Mouse (Mus musculus) hindbrain, embryonic 12.5 days (tissue): ENCODE results near the gene Dbi. TPM values are rescaled to one million over a fixed set of nuclear protein-coding genes. Genes with fewer than 3 reads are reported as not detected.
A peak's percentile ranks its signal among the peaks of the same experiment; 100 is the strongest.

ENCODE experiments used
- ATAC-seq: fragments of 200-750 bp; cut with Nextera tagmentation; 2 replicates; pipeline ENCODE4 v1.8.0; 2017; ENCODE audit warnings: moderate TSS enrichment; ENCODE audit not compliant: low FRiP score
- H3K27ac ChIP-seq: fragments of 300-500 bp; sonication (generic); 2 replicates; pipeline ENCODE4 v1.5.1; 2016; ENCODE audit warnings: mild to moderate bottlenecking
- H3K27me3 ChIP-seq: fragments of 300-500 bp; sonication (generic); 2 replicates; pipeline ENCODE4 v1.6.1; 2016; ENCODE audit warnings: mild to moderate bottlenecking
- H3K36me3 ChIP-seq: fragments of 300-500 bp; sonication (generic); 2 replicates; pipeline ENCODE4 v1.6.1; 2016; ENCODE audit warnings: mild to moderate bottlenecking
- H3K4me1 ChIP-seq: fragments of 300-500 bp; sonication (generic); 2 replicates; pipeline ENCODE4 v1.6.1; 2016
- H3K4me2 ChIP-seq: fragments of 300-500 bp; sonication (generic); replicated peaks from 2 replicates; pipeline ENCODE4 v1.6.1; 2016; ENCODE audit warnings: mild to moderate bottlenecking
- H3K4me3 ChIP-seq: fragments of 300-500 bp; sonication (generic); 2 replicates; pipeline ENCODE4 v1.5.1; 2016; ENCODE audit warnings: mild to moderate bottlenecking
- H3K9ac ChIP-seq: fragments of 300-500 bp; sonication (generic); 2 replicates; pipeline ENCODE4 v1.6.1; 2016; ENCODE audit warnings: mild to moderate bottlenecking, moderate library complexity
- H3K9me3 ChIP-seq: fragments of 300-500 bp; sonication (generic); replicated peaks from 2 replicates; pipeline ENCODE4 v1.6.1; 2016; ENCODE audit warnings: mild to moderate bottlenecking
- WGBS: fragments of 180-500 bp; shearing (Covaris S2); methylation state at CpG from one replicate; pipeline ENCODE4 v1.1.7; 2016; 5-methylcytosine and 5-hydroxymethylcytosine counted together
- polyA plus RNA-seq: library from polyadenylated mRNA; unstranded; fragments of >200 nt; fragmentation: Nextera tagmentation; extraction: Ambion mirVana; gene quantifications from 2 replicates; pipeline ENCODE4 v1.2.1, GENCODE M21; 2016

Dbi gene
- polyA plus RNA-seq, 1 experiment from 2014 or later = 680 TPM

DNA sequence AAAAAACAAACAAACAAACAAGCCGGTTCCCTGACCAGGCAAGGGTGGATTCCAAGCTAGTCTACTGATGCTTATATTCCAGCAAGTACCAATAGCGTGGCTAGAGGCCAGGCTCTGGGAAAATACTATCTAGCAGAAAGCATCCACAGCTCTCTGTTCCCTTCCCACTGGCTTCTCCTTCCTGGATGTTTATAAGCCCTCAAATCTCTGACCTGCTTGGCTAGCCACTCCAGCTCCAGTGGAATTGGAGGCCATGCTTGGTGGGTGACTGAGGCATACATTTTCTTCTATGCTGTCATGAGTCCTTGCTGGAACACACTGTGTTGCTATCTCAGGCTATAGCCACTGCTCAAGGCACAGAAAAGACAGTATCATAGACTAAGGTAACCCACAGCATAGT is 2.0 kb downstream of the Dbi start:
- Histone ChIP-seq H3K4me1 (peaks cover 27% of the 10 kb centered on the region), H3K9me3 (no peaks in the 10 kb centered on the region), H3K27me3 (no peaks in the 10 kb centered on the region), H3K4me2 (peak overlapping the region; percentile 82; the same call in 1 of the 2 replicates), H3K27ac (no peak overlapping the region), H3K36me3 (peaks cover 30% of the 10 kb centered on the region), H3K4me3 (no peak overlapping the region), H3K9ac (no peak overlapping the region)
- ATAC-seq = no peak
- WGBS = 89% methylated on average over 2 of the region's 2 CpGs

DNA sequence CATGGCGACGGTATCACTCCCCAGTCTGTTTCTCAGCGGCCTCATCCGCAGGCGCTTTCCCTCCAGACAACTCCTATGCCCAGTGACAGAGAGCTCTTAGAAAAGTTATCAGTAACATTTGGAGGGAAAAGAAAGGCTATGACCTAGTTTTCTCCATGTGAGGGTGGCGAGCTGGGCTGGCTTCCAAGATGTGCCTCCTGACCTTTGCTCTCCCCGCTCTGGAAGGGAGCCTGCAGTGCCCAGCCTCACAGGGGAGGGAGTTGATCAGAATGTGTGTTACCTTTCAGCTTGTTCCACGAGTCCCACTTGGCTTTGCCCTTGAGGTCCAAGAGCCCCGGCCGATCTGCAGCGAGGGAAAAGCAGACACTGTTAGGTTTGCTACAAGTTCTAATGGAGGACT is 4.8 kb downstream of the Dbi start:
- 83% methylated on average over 11 of the region's 11 CpGs for WGBS
- Histone ChIP-seq H3K4me2 (no peak overlapping the region), H3K4me3 (no peak overlapping the region), H3K4me1 (peaks cover 23% of the 10 kb centered on the region), H3K27me3 (no peaks in the 10 kb centered on the region), H3K27ac (peak overlapping the region; percentile 25; the same call in 1 of the 2 replicates), H3K9me3 (no peaks in the 10 kb centered on the region), H3K36me3 (peaks cover 46% of the 10 kb centered on the region), H3K9ac (no peak overlapping the region)
- no peak for ATAC-seq

DNA sequence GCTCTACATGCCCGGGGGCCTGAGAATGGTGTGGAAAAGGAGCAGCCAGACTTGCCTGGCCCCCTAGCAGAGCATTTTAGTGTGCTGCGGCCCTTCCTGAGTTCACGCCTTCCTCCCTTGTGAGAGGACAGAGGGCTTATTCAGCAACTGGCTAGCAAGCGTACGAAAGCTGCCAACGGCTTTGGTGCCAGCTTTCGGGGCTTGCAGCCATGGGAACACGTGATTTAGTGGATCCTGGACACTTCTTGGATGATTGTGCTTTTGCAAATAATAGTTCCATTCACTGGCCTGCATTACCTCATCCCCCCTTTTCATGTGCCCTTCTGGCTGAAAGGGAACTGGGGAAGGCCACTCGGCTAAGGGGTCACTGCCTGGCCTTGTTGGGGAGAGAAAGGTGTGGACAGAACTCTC is 5.2 kb downstream of the Dbi start:
- H3K9me3 ChIP-seq = no peaks in the 10 kb centered on the region
- peaks cover 46% of the 10 kb centered on the region for H3K36me3 ChIP-seq
- H3K4me2 ChIP-seq = no peak overlapping the region
- peak; percentile 41 for ATAC-seq
- H3K4me1 ChIP-seq = peaks cover 23% of the 10 kb centered on the region
- H3K9ac ChIP-seq = no peak overlapping the region
- H3K27me3 ChIP-seq = no peaks in the 10 kb centered on the region
- H3K4me3 ChIP-seq = no peak overlapping the region
- H3K27ac ChIP-seq = peak overlapping the region; percentile 30; the same call in 1 of the 2 replicates
- WGBS = 78% methylated on average over 9 of the region's 9 CpGs

- no peak for ATAC-seq
- WGBS = 92% methylated on average over 12 of the region's 12 CpGs
- Histone ChIP-seq H3K9me3 (no peaks in the 10 kb centered on the region), H3K27ac (no peak overlapping the region), H3K27me3 (no peaks in the 10 kb centered on the region), H3K9ac (no peak overlapping the region), H3K4me1 (no peaks in the 10 kb centered on the region), H3K4me2 (no peak overlapping the region), H3K36me3 (peaks cover 41% of the 10 kb centered on the region), H3K4me3 (no peak overlapping the region)
Measured at GRCm38 (mm10) chr1:120112251-120113187, 8.4 kb downstream of the Dbi start.

- no peaks in the 10 kb centered on the region for H3K9me3 ChIP-seq
- no peak overlapping the region for H3K9ac ChIP-seq
- no peaks in the 10 kb centered on the region for H3K4me1 ChIP-seq
- ATAC-seq = no peak
- no peak overlapping the region for H3K27ac ChIP-seq
- WGBS = 91% methylated on average over 8 of the region's 8 CpGs
- no peaks in the 10 kb centered on the region for H3K27me3 ChIP-seq
- no peak overlapping the region for H3K4me3 ChIP-seq
- peaks cover 41% of the 10 kb centered on the region for H3K36me3 ChIP-seq
- no peak overlapping the region for H3K4me2 ChIP-seq
Measured at GRCm38 (mm10) chr1:120111766-120112165, 9.1 kb downstream of the Dbi start.

DNA sequence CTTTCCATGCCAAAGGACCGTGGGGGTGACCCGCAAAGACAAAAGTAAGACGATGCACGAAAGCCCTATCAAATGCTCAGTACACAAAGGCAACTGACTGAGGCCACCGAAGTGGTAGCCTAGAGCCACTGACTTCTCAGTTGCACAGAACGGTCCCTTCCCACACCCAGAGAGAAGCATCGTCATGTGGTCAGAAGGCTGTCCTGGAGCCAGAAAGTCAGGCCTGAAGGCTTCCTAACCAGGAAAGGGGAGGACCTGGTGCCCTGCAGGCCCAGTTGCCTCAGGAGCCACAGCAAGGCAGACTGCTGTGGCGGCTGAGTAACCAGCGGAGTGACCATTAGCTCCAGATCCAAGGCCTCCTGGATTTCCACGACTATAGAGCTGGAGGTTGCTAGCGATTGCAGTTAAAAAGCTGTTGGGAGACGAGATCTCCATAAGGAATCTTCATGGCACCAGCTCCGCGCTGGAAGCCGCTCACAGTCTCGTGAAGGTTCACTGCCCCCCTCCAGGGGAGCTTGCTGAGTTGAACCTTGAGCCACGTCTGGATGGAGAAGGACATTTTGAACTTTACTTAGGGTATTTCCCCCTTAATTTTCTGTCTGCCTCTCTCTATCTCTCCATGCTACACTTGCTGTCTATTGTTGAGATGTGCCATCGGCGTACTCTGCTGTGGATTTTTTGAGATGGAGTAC is 11.0 kb downstream of the Dbi start:
- WGBS = 88% methylated on average over 19 of the region's 19 CpGs
- Histone ChIP-seq H3K4me2 (no peak overlapping the region), H3K9me3 (no peaks in the 10 kb centered on the region), H3K27ac (no peak overlapping the region), H3K4me3 (no peak overlapping the region), H3K4me1 (no peaks in the 10 kb centered on the region), H3K9ac (no peak overlapping the region), H3K36me3 (peaks cover 27% of the 10 kb centered on the region), H3K27me3 (no peaks in the 10 kb centered on the region)
- no peak for ATAC-seq

DNA sequence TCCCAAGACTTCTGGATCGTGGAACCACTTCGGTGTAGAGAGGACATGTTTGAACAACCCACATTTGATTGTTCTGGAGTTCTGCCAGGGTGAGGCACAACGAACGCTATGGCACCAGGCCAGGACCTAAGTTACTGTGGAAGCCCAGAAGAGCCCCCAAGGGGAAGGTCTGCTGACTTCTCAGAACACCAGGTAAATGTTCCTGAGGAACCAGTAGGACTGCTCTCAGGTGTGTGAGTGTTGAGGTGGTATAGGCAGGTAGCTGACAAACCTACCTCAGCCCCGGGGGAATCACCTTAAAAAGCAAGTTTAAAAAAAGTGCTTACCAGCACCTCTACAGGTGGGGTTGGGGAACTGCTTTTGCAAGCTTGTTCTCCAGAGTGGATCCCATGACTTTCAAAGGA is 15.3 kb downstream of the Dbi start:
- Histone ChIP-seq H3K27ac (no peak overlapping the region), H3K9me3 (no peaks in the 10 kb centered on the region), H3K4me3 (no peak overlapping the region), H3K9ac (no peak overlapping the region), H3K4me1 (no peaks in the 10 kb centered on the region), H3K4me2 (no peak overlapping the region), H3K27me3 (no peaks in the 10 kb centered on the region), H3K36me3 (no peaks in the 10 kb centered on the region)
- ATAC-seq = no peak
- WGBS = 82% methylated on average over 5 of the region's 5 CpGs

- Histone ChIP-seq H3K36me3 (no peaks in the 10 kb centered on the region), H3K27me3 (no peaks in the 10 kb centered on the region), H3K9me3 (no peaks in the 10 kb centered on the region), H3K4me1 (no peaks in the 10 kb centered on the region), H3K27ac (no peak overlapping the region), H3K4me3 (no peak overlapping the region), H3K9ac (no peak overlapping the region), H3K4me2 (no peak overlapping the region)
- 81% methylated on average over 3 of the region's 3 CpGs for WGBS
- no peak for ATAC-seq
Measured at GRCm38 (mm10) chr1:120101227-120101609, 19.7 kb downstream of the Dbi start.

DNA sequence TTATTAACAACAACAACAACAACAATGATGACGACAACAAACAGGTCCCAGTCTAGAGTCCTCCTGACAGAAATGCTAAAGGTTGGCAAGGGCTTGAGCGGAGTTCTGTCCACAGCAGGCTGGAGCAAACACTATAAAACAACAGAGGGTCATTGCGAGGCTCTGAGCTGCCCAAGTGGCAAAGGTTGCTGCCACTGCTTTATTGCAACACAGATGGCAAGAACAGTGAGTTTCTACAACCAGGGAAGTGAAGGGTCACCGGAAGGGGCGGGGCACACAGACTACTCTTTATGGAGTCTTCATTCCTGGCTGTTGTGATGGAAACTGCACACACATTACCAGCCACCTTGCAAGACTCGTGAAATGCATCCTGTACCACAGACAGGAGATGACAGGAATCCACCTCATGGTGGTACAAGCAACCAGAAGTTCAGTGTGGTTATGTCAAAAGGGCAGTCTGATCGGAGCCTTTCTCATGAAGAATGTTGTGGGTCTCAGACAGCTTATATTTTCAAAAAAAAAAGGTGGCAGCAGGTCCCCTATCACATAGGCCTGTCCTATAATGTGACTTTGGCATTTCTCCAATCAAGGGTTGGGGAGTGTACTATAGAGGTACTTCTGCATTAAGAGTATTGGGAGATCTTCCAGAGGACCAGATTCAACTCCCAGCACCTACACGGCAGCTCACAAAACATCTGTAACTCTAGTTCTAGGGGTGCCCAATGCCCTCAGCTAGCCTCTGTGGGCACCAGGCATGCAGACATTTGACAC is 20.2 kb downstream of the Dbi start:
- H3K4me2 ChIP-seq = no peak overlapping the region
- no peak overlapping the region for H3K4me3 ChIP-seq
- no peak for ATAC-seq
- no peaks in the 10 kb centered on the region for H3K27me3 ChIP-seq
- H3K27ac ChIP-seq = no peak overlapping the region
- WGBS = 79% methylated on average over 8 of the region's 8 CpGs
- no peaks in the 10 kb centered on the region for H3K9me3 ChIP-seq
- no peak overlapping the region for H3K9ac ChIP-seq
- H3K4me1 ChIP-seq = no peaks in the 10 kb centered on the region
- H3K36me3 ChIP-seq = no peaks in the 10 kb centered on the region

DNA sequence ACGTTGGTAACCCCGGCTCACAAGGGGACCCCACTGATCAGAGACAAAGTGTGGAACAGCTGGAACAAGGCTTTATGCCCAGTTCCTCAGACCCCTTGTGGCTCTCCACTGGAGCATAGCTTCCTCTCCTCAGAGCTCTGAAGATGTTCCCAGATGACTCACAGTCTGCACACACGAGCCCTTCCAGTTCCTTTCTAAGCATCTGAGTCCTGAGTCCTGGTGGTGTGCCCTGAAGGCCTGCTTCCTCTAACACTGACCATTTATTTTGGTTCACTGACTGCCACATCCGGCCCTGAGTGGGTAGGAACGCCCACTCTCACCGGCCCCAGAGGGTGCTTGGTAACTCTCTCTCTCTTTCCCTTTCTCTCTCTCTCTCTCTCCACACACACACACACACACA is 21.4 kb downstream of the Dbi start:
- Histone ChIP-seq H3K9me3 (no peaks in the 10 kb centered on the region), H3K4me1 (no peaks in the 10 kb centered on the region), H3K36me3 (no peaks in the 10 kb centered on the region), H3K4me3 (no peak overlapping the region), H3K27ac (no peak overlapping the region), H3K4me2 (no peak overlapping the region), H3K9ac (no peak overlapping the region), H3K27me3 (no peaks in the 10 kb centered on the region)
- no peak for ATAC-seq
- 62% methylated on average over 6 of the region's 6 CpGs for WGBS

GRCm38 (mm10) chr1:120098327-120098726 is 22.6 kb downstream of the Dbi start:
- Histone ChIP-seq H3K4me3 (no peak overlapping the region), H3K9ac (no peak overlapping the region), H3K36me3 (no peaks in the 10 kb centered on the region), H3K9me3 (no peaks in the 10 kb centered on the region), H3K27ac (no peak overlapping the region), H3K27me3 (no peaks in the 10 kb centered on the region), H3K4me2 (no peak overlapping the region), H3K4me1 (no peaks in the 10 kb centered on the region)
- WGBS = 14% methylated on average over 7 of the region's 7 CpGs
- ATAC-seq = no peak

GRCm38 (mm10) chr1:120094920-120095319 is 26.0 kb downstream of the Dbi start:
- H3K27ac ChIP-seq = no peak overlapping the region
- H3K4me2 ChIP-seq = no peak overlapping the region
- no peak overlapping the region for H3K4me3 ChIP-seq
- WGBS = 77% methylated on average over 3 of the region's 3 CpGs
- ATAC-seq = no peak
- no peaks in the 10 kb centered on the region for H3K36me3 ChIP-seq
- H3K9me3 ChIP-seq = 0 out of 2 replicates have a peak, but pooled peaks cover 9% of the 10 kb centered on the region
- no peak overlapping the region for H3K9ac ChIP-seq
- H3K4me1 ChIP-seq = no peaks in the 10 kb centered on the region
- no peaks in the 10 kb centered on the region for H3K27me3 ChIP-seq
